Mouse (Mus musculus): ENCODE measurements around the gene Hnrnpdl.

DNA sequence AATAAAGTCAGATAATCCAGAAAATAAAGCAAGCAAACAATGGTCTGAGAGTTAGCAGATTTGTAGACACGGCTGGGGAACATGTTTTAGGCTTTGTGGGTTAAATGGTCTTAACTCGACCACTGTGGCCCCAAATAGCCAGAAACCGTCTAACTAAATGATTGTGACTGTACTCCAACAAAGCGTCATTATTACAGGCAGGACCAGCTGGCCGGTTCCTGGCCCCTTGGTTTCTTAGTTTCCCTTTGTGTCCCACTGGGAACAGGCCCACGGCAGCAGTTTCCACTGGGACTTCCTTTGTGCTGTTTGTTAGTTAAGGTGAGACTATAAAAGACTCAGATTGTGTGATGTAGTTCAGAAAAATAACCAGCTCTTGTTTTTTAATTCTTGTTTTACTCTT, 19.3 kb upstream of the Hnrnpdl start:
- no peak for TF ChIP-seq CTCF (IDR thresholded peaks at IDR 0.05; ENCODE audit: low read depth, low read length)
- TF ChIP-seq POLR2A (IDR thresholded peaks at IDR 0.05; ENCODE audit: extremely low read depth, insufficient read depth, low read length): no peak
